Mouse (Mus musculus) kidney, postnatal 0 days (tissue): ENCODE measurements around the gene Slc25a47. TPM values are rescaled to one million over a fixed set of nuclear protein-coding genes. Genes with fewer than 3 reads are reported as not detected.

ENCODE experiments used
- ATAC-seq: fragments of 200-750 bp; cut with Nextera tagmentation; replicated peaks from 2 replicates; pipeline ENCODE4 v1.8.0; 2017; ENCODE audit warnings: low read depth, moderate number of reproducible peaks, moderate TSS enrichment, moderate library complexity; ENCODE audit not compliant: low FRiP score
- DNase-seq: peaks from one replicate; pipeline ENCODE4 v3.0.0-alpha.2; 2016; ENCODE audit warnings: low spot score
- H3K27ac ChIP-seq: fragments of 300-500 bp; sonication (generic); 2 replicates; pipeline ENCODE4 v1.5.1; 2014; ENCODE audit warnings: mild to moderate bottlenecking
- H3K27me3 ChIP-seq: fragments of 300-500 bp; sonication (generic); 2 replicates; pipeline ENCODE4 v1.6.1; 2014; ENCODE audit warnings: low read length, mixed read lengths; ENCODE audit not compliant: insufficient read depth
- H3K36me3 ChIP-seq: fragments of 300-500 bp; sonication (generic); 2 replicates; pipeline ENCODE4 v1.6.1; 2014; ENCODE audit warnings: low read length, mixed read lengths; ENCODE audit not compliant: insufficient read depth
- H3K4me1 ChIP-seq: fragments of 300-500 bp; sonication (generic); replicated peaks from 2 replicates; pipeline ENCODE4 v1.6.1; 2014; ENCODE audit warnings: antibody characterized with exemption, low read length, mixed read lengths; ENCODE audit not compliant: insufficient read depth
- H3K4me2 ChIP-seq: fragments of 300-500 bp; sonication (generic); 2 replicates; pipeline ENCODE4 v1.6.1; 2014; ENCODE audit warnings: mild to moderate bottlenecking, low read length, moderate library complexity, mixed read lengths
- H3K4me3 ChIP-seq: fragments of 300-500 bp; sonication (generic); replicated peaks from 2 replicates; pipeline ENCODE4 v1.5.1; 2014; ENCODE audit warnings: low read depth, low read length
- H3K9ac ChIP-seq: fragments of 300-500 bp; sonication (generic); 2 replicates; pipeline ENCODE4 v1.6.1; 2014; ENCODE audit warnings: low read depth, low read length
- H3K9me3 ChIP-seq: fragments of 300-500 bp; sonication (generic); replicated peaks from 2 replicates; pipeline ENCODE4 v1.6.1; 2016; ENCODE audit warnings: low read length, inconsistent platforms, mixed read lengths
- CTCF ChIP-seq: IDR thresholded peaks from 2 replicates; pipeline ENCODE4 v1.5.1; 2016; ENCODE audit warnings: antibody characterized with exemption, low read depth, mild to moderate bottlenecking, moderate library complexity
- WGBS: fragments of 180-500 bp; shearing (Covaris S2); extraction: QIAGEN DNeasy Blood & Tissue Kit; methylation state at CpG from one replicate; pipeline ENCODE4 v1.1.7; 2014; 5-methylcytosine and 5-hydroxymethylcytosine counted together
- microRNA counts: library from miRNA; unstranded; fragments of <30 nt; microRNA quantifications from one replicate; lab custom pipeline; 2015
- microRNA-seq: library from miRNA; unstranded; fragments of <30 nt; microRNA quantifications from one replicate; pipeline ENCODE4, GENCODE M21; 2016
- polyA plus RNA-seq: library from polyadenylated mRNA; unstranded; fragments of >200 nt; fragmentation: Nextera tagmentation; extraction: Ambion mirVana; gene quantifications from 2 replicates; pipeline ENCODE4 v1.2.1, GENCODE M21; 2015

Gene Slc25a47
- polyA plus RNA-seq, 1 experiment from 2014 or later: 7.1 TPM

DNA sequence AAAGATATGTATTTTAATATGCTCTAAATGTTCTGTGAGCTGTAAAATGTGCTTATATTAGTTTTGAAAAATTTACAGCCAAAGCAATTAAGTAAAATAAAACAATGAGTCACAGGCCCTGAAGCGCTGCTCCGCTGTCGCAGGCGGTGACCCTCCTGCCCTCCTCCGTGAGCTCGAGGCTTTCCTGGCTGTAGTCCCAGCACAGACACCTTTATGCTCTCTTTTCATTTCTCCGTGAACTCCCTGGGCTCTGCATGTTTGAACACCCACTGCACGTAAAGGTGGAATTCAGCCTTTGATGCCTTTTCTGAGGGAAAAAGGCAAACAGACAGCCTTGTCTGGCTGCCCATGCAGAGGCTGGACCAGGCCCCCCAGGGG lies 68.4 kb downstream of the Slc25a47 start:
- no peak for DNase-seq
- H3K27ac ChIP-seq: no peak overlapping the region

GRCm38 (mm10) chr12:108905620-108906302 lies 69.9 kb downstream of the Slc25a47 start:
- Histone ChIP-seq H3K4me1 (0 out of 2 replicates have a peak, but pooled peaks cover 10% of the 10 kb centered on the region), H3K4me3 (no peak overlapping the region), H3K27ac (no peak overlapping the region; the same call in 1 of the 2 replicates), H3K9ac (no peak overlapping the region), H3K9me3 (no peaks in the 10 kb centered on the region), H3K4me2 (no peak overlapping the region), H3K36me3 (no peaks in the 10 kb centered on the region), H3K27me3 (no peaks in the 10 kb centered on the region)
- DNase-seq (no peak), ATAC-seq (no peak)
- no peak; the same call in 1 of the 2 replicates for TF ChIP-seq CTCF
- WGBS: 62% methylated on average over 14 of the region's 14 CpGs

More for the DNA sequence above, 68.4 kb downstream of the Slc25a47 start:
- Histone ChIP-seq H3K4me3 (no peak overlapping the region), H3K27me3 (no peaks in the 10 kb centered on the region), H3K9me3 (no peaks in the 10 kb centered on the region), H3K9ac (no peak overlapping the region), H3K4me1 (0 out of 2 replicates have a peak, but pooled peaks cover 8% of the 10 kb centered on the region), H3K36me3 (no peaks in the 10 kb centered on the region), H3K4me2 (no peak overlapping the region)
- WGBS: 40% methylated on average over 8 of the region's 8 CpGs
- TF ChIP-seq CTCF: no peak
- ATAC-seq: no peak

GRCm38 (mm10) chr12:108906398-108906797 lies 70.6 kb downstream of the Slc25a47 start:
- ATAC-seq (no peak), DNase-seq (no peak)
- Histone ChIP-seq H3K4me2 (no peak overlapping the region), H3K4me1 (0 out of 2 replicates have a peak, but pooled peaks cover 10% of the 10 kb centered on the region), H3K9ac (no peak overlapping the region), H3K9me3 (no peaks in the 10 kb centered on the region), H3K27ac (no peak overlapping the region), H3K36me3 (no peaks in the 10 kb centered on the region), H3K4me3 (no peak overlapping the region), H3K27me3 (no peaks in the 10 kb centered on the region)
- WGBS: 57% methylated on average over 12 of the region's 12 CpGs
- TF ChIP-seq CTCF: no peak

MicroRNA genes within 50 kb of the gene (microRNA counts, 519-probe panel; counts per million panel counts)
- microRNA mmu-miR-345-3p (lab: Ali Mortazavi, UCI): 330 counts per million, percentile 68 among the panel's probes with 10 or more counts
- 3,375 counts per million, percentile 71 among the panel's probes with 10 or more counts for microRNA mmu-miR-345-5p (lab: Ali Mortazavi, UCI)

Small RNAs within 50 kb of the gene (microRNA-seq; reads per million reads assigned to microRNA genes)
- gene Mir345: 75.5 reads per million, percentile 49 among the genes with 10 or more reads in this experiment

Other genes with a start within 250 kb of the Slc25a47 start
- gene Degs2, start 133.7 kb upstream of the Slc25a47 start, polyA plus RNA-seq: 19.0 and 21.5 TPM in 2 replicates
- gene Yy1, start 43.1 kb upstream of the Slc25a47 start, polyA plus RNA-seq: 15.6 and 17.3 TPM in 2 replicates
- gene Slc25a29, start 163 bp upstream of the Slc25a47 start, polyA plus RNA-seq: 6.4 and 6.6 TPM in 2 replicates
- gene Wdr25, start 57.6 kb downstream of the Slc25a47 start, polyA plus RNA-seq: 5.3 and 6.6 TPM in 2 replicates
- gene Wars, start 58.1 kb downstream of the Slc25a47 start, polyA plus RNA-seq: 67.3 and 72.7 TPM in 2 replicates
- 3.0 and 3.2 TPM in 2 replicates for gene Begain, start 232.2 kb downstream of the Slc25a47 start, polyA plus RNA-seq